28 mouse cellular contexts compared by ENCODE assay signal in genomic region chr12:39840179-39840578, GRCm38 (mm10).
DNase-seq lines count a peak whose midpoint lies in the region; ATAC-seq and TF ChIP-seq lines count a peak whose summit lies in the region.
"Had no signal": no experiment of that assay in that cellular context is flagged by ENCODE, and none has a peak within 500 bp of the region (broad histone marks: within the 10 kb centered on the region; RNA-seq: fewer than 3 reads in every experiment).

No protein-coding gene starts in this region.

- H3K27ac ChIP-seq in embryonic facial prominence, embryonic 13.5 days = no peak overlapping the region
- H3K27ac ChIP-seq in embryonic facial prominence, embryonic 10.5 days (replicated peaks) = no peak overlapping the region
- no peak overlapping the region for H3K27ac ChIP-seq in midbrain, postnatal 0 days (ENCODE audit: low read depth, low read length)
- no peak overlapping the region for H3K27ac ChIP-seq in midbrain, embryonic 14.5 days (replicated peaks; ENCODE audit: low read depth, low read length)
- H3K27ac ChIP-seq: embryonic facial prominence, embryonic 12.5 days; hindbrain, embryonic 13.5 days; left cerebral cortex, adult 2 months; limb, embryonic 12.5 days; lung, embryonic 15.5 days; midbrain, embryonic 12.5 days; stomach, embryonic 15.5 days had no signal

- ATAC-seq in embryonic facial prominence, embryonic 13.5 days (ENCODE audit: insufficient number of reproducible peaks, insufficient read depth, low FRiP score, low TSS enrichment, low read depth) = 0 out of 2 replicates have a peak, but pooled peaks have one; percentile 37
- ATAC-seq in midbrain, postnatal 0 days (ENCODE audit: low FRiP score) = no peak
- no peak for ATAC-seq in midbrain, embryonic 14.5 days (ENCODE audit: low FRiP score, low TSS enrichment)
- no peak for ATAC-seq in megakaryocyte progenitor cell, adult 5-6 weeks (replicated peaks; ENCODE audit: poor library complexity)
- ATAC-seq: forebrain, embryonic 16.5 days; inflammation-experienced regulatory T-cells, adult 6 months; Patski had no signal

- no peaks in the 10 kb centered on the region for H3K36me3 ChIP-seq in embryonic facial prominence, embryonic 13.5 days
- no peaks in the 10 kb centered on the region for H3K36me3 ChIP-seq in embryonic facial prominence, embryonic 10.5 days (replicated peaks)
- H3K36me3 ChIP-seq in midbrain, postnatal 0 days (ENCODE audit: insufficient read depth, low read length) = no peaks in the 10 kb centered on the region
- H3K36me3 ChIP-seq in midbrain, embryonic 14.5 days (ENCODE audit: control insufficient read depth, insufficient read depth, low read length) = no peaks in the 10 kb centered on the region
- H3K36me3 ChIP-seq: embryonic facial prominence, embryonic 12.5 days; G1E; heart, embryonic 12.5 days; hindbrain, embryonic 13.5 days; limb, embryonic 12.5 days; lung, embryonic 15.5 days; midbrain, embryonic 12.5 days; stomach, embryonic 15.5 days had no signal

- TF ChIP-seq CTCF in midbrain, postnatal 0 days (IDR thresholded peaks at IDR 0.05) = no peak

- no peak overlapping the region for H3K9ac ChIP-seq in embryonic facial prominence, embryonic 13.5 days
- H3K9ac ChIP-seq in midbrain, postnatal 0 days (replicated peaks; ENCODE audit: low read length, poor library complexity, severe bottlenecking) = no peak overlapping the region
- H3K9ac ChIP-seq in midbrain, embryonic 14.5 days (replicated peaks; ENCODE audit: low read length) = no peak overlapping the region
- H3K9ac ChIP-seq: embryonic facial prominence, embryonic 12.5 days; heart, embryonic 12.5 days; hindbrain, embryonic 13.5 days; limb, embryonic 12.5 days; lung, embryonic 15.5 days; midbrain, embryonic 12.5 days; stomach, embryonic 15.5 days had no signal

- H3K4me2 ChIP-seq in embryonic facial prominence, embryonic 13.5 days = no peak overlapping the region
- H3K4me2 ChIP-seq in midbrain, postnatal 0 days (ENCODE audit: low read depth, low read length, poor library complexity, severe bottlenecking) = no peak overlapping the region
- no peak overlapping the region for H3K4me2 ChIP-seq in midbrain, embryonic 14.5 days (ENCODE audit: low read length)
- H3K4me2 ChIP-seq: embryonic facial prominence, embryonic 12.5 days; heart, embryonic 12.5 days; hindbrain, embryonic 13.5 days; limb, embryonic 12.5 days; liver, embryonic 11.5 days; lung, embryonic 15.5 days; midbrain, embryonic 12.5 days; stomach, embryonic 15.5 days had no signal

- 68% methylated on average over 1 of the region's 1 CpGs for WGBS in embryonic facial prominence, embryonic 13.5 days
- 78% methylated on average over 1 of the region's 1 CpGs for WGBS in embryonic facial prominence, embryonic 10.5 days
- 85% methylated on average over 1 of the region's 1 CpGs for WGBS in midbrain, postnatal 0 days
- WGBS in midbrain, embryonic 14.5 days = 76% methylated on average over 1 of the region's 1 CpGs

- H3K4me3 ChIP-seq in embryonic facial prominence, embryonic 13.5 days = no peak overlapping the region
- H3K4me3 ChIP-seq in embryonic facial prominence, embryonic 10.5 days = no peak overlapping the region
- no peak overlapping the region for H3K4me3 ChIP-seq in midbrain, postnatal 0 days (ENCODE audit: low read depth, low read length)
- no peak overlapping the region for H3K4me3 ChIP-seq in midbrain, embryonic 14.5 days (replicated peaks; ENCODE audit: low read depth, low read length)
- H3K4me3 ChIP-seq: embryonic facial prominence, embryonic 12.5 days; erythroblast, embryonic 14.5 days; heart, embryonic 12.5 days; hindbrain, embryonic 13.5 days; left cerebral cortex, adult 2 months; limb, embryonic 12.5 days; lung, embryonic 15.5 days; megakaryocyte, embryonic 14.5 days; midbrain, embryonic 12.5 days; stomach, embryonic 15.5 days had no signal

- DNase-seq in adrenal gland, postnatal 14 days = peak; percentile 22
- no peak for DNase-seq in adrenal gland, adult 18-20 months (ENCODE audit: low spot score in 2 of 2)
- no peak for DNase-seq in embryonic facial prominence, embryonic 10.5 days (ENCODE audit: low spot score)
- DNase-seq in midbrain, postnatal 0 days (ENCODE audit: low spot score) = peak; percentile 12
- no peak for DNase-seq in midbrain, embryonic 14.5 days
- no peak for DNase-seq in liver
- DNase-seq: heart, postnatal 4 days; kidney, adult 11 months; kidney, postnatal 25 days; right cerebral cortex, postnatal 14 days; thymus, postnatal 14 days had no signal

- H3K4me1 ChIP-seq in embryonic facial prominence, embryonic 13.5 days = no peaks in the 10 kb centered on the region
- no peaks in the 10 kb centered on the region for H3K4me1 ChIP-seq in embryonic facial prominence, embryonic 10.5 days
- no peaks in the 10 kb centered on the region for H3K4me1 ChIP-seq in midbrain, postnatal 0 days (ENCODE audit: insufficient read depth, low read length)
- H3K4me1 ChIP-seq in midbrain, embryonic 14.5 days (ENCODE audit: control insufficient read depth, insufficient read depth, low read length) = no peaks in the 10 kb centered on the region
- H3K4me1 ChIP-seq: embryonic facial prominence, embryonic 12.5 days; heart, embryonic 12.5 days; hindbrain, embryonic 13.5 days; limb, embryonic 12.5 days; lung, embryonic 15.5 days; midbrain, embryonic 12.5 days; stomach, embryonic 15.5 days had no signal

- H3K9me3 ChIP-seq in embryonic facial prominence, embryonic 13.5 days = no peaks in the 10 kb centered on the region
- no peaks in the 10 kb centered on the region for H3K9me3 ChIP-seq in embryonic facial prominence, embryonic 10.5 days
- no peaks in the 10 kb centered on the region for H3K9me3 ChIP-seq in midbrain, postnatal 0 days (ENCODE audit: low read length)
- no peaks in the 10 kb centered on the region for H3K9me3 ChIP-seq in midbrain, embryonic 14.5 days (ENCODE audit: control insufficient read depth, low read length)
- H3K9me3 ChIP-seq: embryonic facial prominence, embryonic 12.5 days; G1E; heart, embryonic 12.5 days; hindbrain, embryonic 13.5 days; limb, embryonic 12.5 days; lung, embryonic 15.5 days; megakaryocyte, embryonic 14.5 days; midbrain, embryonic 12.5 days; stomach, embryonic 15.5 days had no signal

- H3K27me3 ChIP-seq in embryonic facial prominence, embryonic 13.5 days = no peaks in the 10 kb centered on the region
- H3K27me3 ChIP-seq in embryonic facial prominence, embryonic 10.5 days (replicated peaks; ENCODE audit: low read depth, poor library complexity, severe bottlenecking) = no peaks in the 10 kb centered on the region
- no peaks in the 10 kb centered on the region for H3K27me3 ChIP-seq in midbrain, postnatal 0 days (ENCODE audit: insufficient read depth, low read length)
- no peaks in the 10 kb centered on the region for H3K27me3 ChIP-seq in midbrain, embryonic 14.5 days (ENCODE audit: control insufficient read depth, insufficient read depth, low read length)
- H3K27me3 ChIP-seq: embryonic facial prominence, embryonic 12.5 days; heart, embryonic 12.5 days; hindbrain, embryonic 13.5 days; limb, embryonic 12.5 days; lung, embryonic 15.5 days; megakaryocyte, embryonic 14.5 days; midbrain, embryonic 12.5 days; Patski; stomach, embryonic 15.5 days had no signal

Comparison
In these comparisons a context has a peak if more than half of its experiments do, and no peak if none do; other contexts are left out.
1. DNase-seq: peak in adrenal gland, postnatal 14 days (single experiment) and midbrain, postnatal 0 days (single experiment); none in adrenal gland, adult 18-20 months (0 of 2), embryonic facial prominence, embryonic 10.5 days (single experiment), midbrain, embryonic 14.5 days (single experiment) and liver (single experiment).